Mouse (Mus musculus) embryonic facial prominence, embryonic 15.5 days (tissue): ENCODE results near the gene Pde10a. TPM values are rescaled to one million over a fixed set of nuclear protein-coding genes. Genes with fewer than 3 reads are reported as not detected.

Experiments used
- ATAC-seq: fragments of 200-750 bp; cut with Nextera tagmentation; 2 replicates; pipeline ENCODE4 v1.8.0; 2017; ENCODE audit warnings: low read depth, moderate TSS enrichment; ENCODE audit not compliant: insufficient number of reproducible peaks, low FRiP score, low TSS enrichment
- H3K27ac ChIP-seq: fragments of 300-500 bp; sonication (generic); replicated peaks from 2 replicates; pipeline ENCODE4 v1.5.1; 2015; ENCODE audit warnings: mild to moderate bottlenecking, inconsistent platforms
- H3K27me3 ChIP-seq: fragments of 300-500 bp; sonication (generic); 2 replicates; pipeline ENCODE4 v1.6.1; 2015; ENCODE audit warnings: inconsistent platforms
- H3K36me3 ChIP-seq: fragments of 300-500 bp; sonication (generic); 2 replicates; pipeline ENCODE4 v1.6.1; 2015; ENCODE audit warnings: mild to moderate bottlenecking, inconsistent platforms
- H3K4me1 ChIP-seq: fragments of 300-500 bp; sonication (generic); 2 replicates; pipeline ENCODE4 v1.6.1; 2015; ENCODE audit warnings: inconsistent platforms
- H3K4me2 ChIP-seq: fragments of 300-500 bp; sonication (generic); replicated peaks from 2 replicates; pipeline ENCODE4 v1.6.1; 2015; ENCODE audit warnings: mild to moderate bottlenecking, inconsistent platforms
- H3K4me3 ChIP-seq: fragments of 300-500 bp; sonication (generic); replicated peaks from 2 replicates; pipeline ENCODE4 v1.5.1; 2015; ENCODE audit warnings: mild to moderate bottlenecking, inconsistent platforms
- H3K9ac ChIP-seq: fragments of 300-500 bp; sonication (generic); 2 replicates; pipeline ENCODE4 v1.6.1; 2015; ENCODE audit warnings: inconsistent platforms
- H3K9me3 ChIP-seq: fragments of 300-500 bp; sonication (generic); replicated peaks from 2 replicates; pipeline ENCODE4 v1.6.1; 2016; ENCODE audit warnings: inconsistent platforms
- WGBS: fragments of 180-500 bp; shearing (Covaris S2); methylation state at CpG from one replicate; pipeline ENCODE4 v1.1.7; 2015; 5-methylcytosine and 5-hydroxymethylcytosine counted together
- polyA plus RNA-seq: library from polyadenylated mRNA; unstranded; fragments of >200 nt; fragmentation: Nextera tagmentation; extraction: Ambion mirVana; gene quantifications from 2 replicates; pipeline ENCODE4 v1.2.1, GENCODE M21; 2015

Pde10a gene
- polyA plus RNA-seq, 1 experiment from 2014 or later = 3.0 TPM

DNA sequence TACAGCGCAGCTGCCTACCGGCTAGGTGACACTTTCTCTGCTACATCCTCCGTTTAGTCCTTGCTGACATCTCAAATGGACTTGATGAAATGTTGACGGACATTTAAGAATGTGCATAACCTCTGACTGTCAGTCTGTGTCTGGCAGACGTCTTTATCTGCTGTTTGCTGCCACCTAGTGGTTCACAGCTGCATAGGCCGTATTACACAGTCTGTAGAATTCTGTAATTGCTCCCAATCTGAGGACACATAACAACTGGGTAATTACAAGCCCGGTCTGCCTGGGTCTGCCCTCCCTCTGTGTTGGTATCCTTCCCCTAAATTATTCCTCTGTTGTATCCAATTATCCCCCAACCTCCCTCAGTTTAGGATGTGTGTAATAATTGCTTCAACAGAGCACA lies 72.6 kb downstream of the Pde10a start:
- H3K4me3 ChIP-seq = no peak overlapping the region
- H3K4me1 ChIP-seq = no peaks in the 10 kb centered on the region
- no peaks in the 10 kb centered on the region for H3K9me3 ChIP-seq
- H3K4me2 ChIP-seq = no peak overlapping the region
- WGBS = 7% methylated on average over 7 of the region's 7 CpGs
- peak; percentile 51; the same call in 1 of the 2 replicates for ATAC-seq
- H3K27ac ChIP-seq = no peak overlapping the region
- H3K9ac ChIP-seq = no peak overlapping the region
- 0 out of 2 replicates have a peak, but pooled peaks cover 6% of the 10 kb centered on the region for H3K27me3 ChIP-seq
- no peaks in the 10 kb centered on the region for H3K36me3 ChIP-seq

- H3K36me3 ChIP-seq = no peaks in the 10 kb centered on the region
- H3K9ac ChIP-seq = no peak overlapping the region
- H3K27ac ChIP-seq = no peak overlapping the region
- no peaks in the 10 kb centered on the region for H3K9me3 ChIP-seq
- ATAC-seq = no peak
- no peaks in the 10 kb centered on the region for H3K4me1 ChIP-seq
- no peak overlapping the region for H3K4me2 ChIP-seq
- 85% methylated on average over 3 of the region's 3 CpGs for WGBS
- H3K27me3 ChIP-seq = 0 out of 2 replicates have a peak, but pooled peaks cover 2% of the 10 kb centered on the region
- no peak overlapping the region for H3K4me3 ChIP-seq
Observed at GRCm38 (mm10) chr17:8602976-8603375, 77.8 kb downstream of the Pde10a start.

DNA sequence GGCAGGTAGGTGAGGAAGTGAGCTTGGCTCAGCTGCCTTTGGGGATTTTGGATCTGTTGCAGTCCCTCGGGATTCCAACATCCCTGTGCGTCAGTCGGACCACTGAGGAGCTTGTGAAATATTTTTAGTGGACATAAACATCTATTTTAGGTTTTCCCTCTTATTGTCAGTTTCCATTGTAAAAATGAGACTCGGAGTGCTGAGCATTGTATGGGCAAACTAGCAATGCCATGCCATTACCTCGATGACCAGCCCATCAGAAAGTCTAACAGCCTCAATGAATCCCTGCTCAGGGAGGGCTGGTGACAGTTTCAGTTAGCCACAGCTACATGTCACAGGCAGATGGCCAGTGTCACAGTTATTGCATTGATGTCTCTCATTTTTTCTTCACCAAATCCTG lies 80.7 kb downstream of the Pde10a start:
- Histone ChIP-seq H3K9ac (no peak overlapping the region), H3K4me3 (no peak overlapping the region), H3K27ac (no peak overlapping the region), H3K9me3 (no peaks in the 10 kb centered on the region), H3K27me3 (no peaks in the 10 kb centered on the region), H3K36me3 (no peaks in the 10 kb centered on the region), H3K4me1 (no peaks in the 10 kb centered on the region), H3K4me2 (no peak overlapping the region)
- WGBS = 75% methylated on average over 5 of the region's 5 CpGs
- no peak for ATAC-seq

- Histone ChIP-seq H3K36me3 (no peaks in the 10 kb centered on the region), H3K27ac (no peak overlapping the region), H3K9me3 (no peaks in the 10 kb centered on the region), H3K27me3 (no peaks in the 10 kb centered on the region), H3K4me3 (no peak overlapping the region), H3K9ac (no peak overlapping the region), H3K4me2 (no peak overlapping the region), H3K4me1 (no peaks in the 10 kb centered on the region)
- WGBS = 66% methylated on average over 3 of the region's 3 CpGs
- ATAC-seq = no peak
Observed at GRCm38 (mm10) chr17:8606695-8607094, 81.5 kb downstream of the Pde10a start.

GRCm38 (mm10) chr17:8611916-8612315 lies 86.7 kb downstream of the Pde10a start:
- H3K4me1 ChIP-seq = no peaks in the 10 kb centered on the region
- no peak for ATAC-seq
- no peak overlapping the region for H3K4me2 ChIP-seq
- H3K4me3 ChIP-seq = no peak overlapping the region
- no peak overlapping the region for H3K9ac ChIP-seq
- WGBS = 85% methylated on average over 4 of the region's 4 CpGs
- no peaks in the 10 kb centered on the region for H3K9me3 ChIP-seq
- H3K36me3 ChIP-seq = no peaks in the 10 kb centered on the region
- H3K27ac ChIP-seq = no peak overlapping the region
- no peaks in the 10 kb centered on the region for H3K27me3 ChIP-seq

GRCm38 (mm10) chr17:8613882-8614551 lies 88.8 kb downstream of the Pde10a start:
- H3K4me2 ChIP-seq = no peak overlapping the region
- no peak for ATAC-seq
- H3K4me3 ChIP-seq = no peak overlapping the region
- no peak overlapping the region for H3K27ac ChIP-seq
- H3K9ac ChIP-seq = no peak overlapping the region
- no peaks in the 10 kb centered on the region for H3K27me3 ChIP-seq
- no peaks in the 10 kb centered on the region for H3K36me3 ChIP-seq
- WGBS = 32% methylated on average over 7 of the region's 7 CpGs
- no peaks in the 10 kb centered on the region for H3K4me1 ChIP-seq
- H3K9me3 ChIP-seq = no peaks in the 10 kb centered on the region

GRCm38 (mm10) chr17:8620346-8620745 lies 95.2 kb downstream of the Pde10a start:
- Histone ChIP-seq H3K27ac (no peak overlapping the region), H3K4me1 (no peaks in the 10 kb centered on the region), H3K4me2 (no peak overlapping the region), H3K9ac (no peak overlapping the region), H3K27me3 (no peaks in the 10 kb centered on the region), H3K9me3 (no peaks in the 10 kb centered on the region), H3K4me3 (no peak overlapping the region), H3K36me3 (no peaks in the 10 kb centered on the region)
- no peak for ATAC-seq
- WGBS = 46% methylated on average over 5 of the region's 5 CpGs

GRCm38 (mm10) chr17:8621105-8621504 lies 95.9 kb downstream of the Pde10a start:
- no peak overlapping the region for H3K9ac ChIP-seq
- no peak for ATAC-seq
- no peaks in the 10 kb centered on the region for H3K4me1 ChIP-seq
- no peaks in the 10 kb centered on the region for H3K36me3 ChIP-seq
- no peak overlapping the region for H3K4me2 ChIP-seq
- H3K4me3 ChIP-seq = no peak overlapping the region
- H3K9me3 ChIP-seq = no peaks in the 10 kb centered on the region
- 61% methylated on average over 2 of the region's 2 CpGs for WGBS
- no peaks in the 10 kb centered on the region for H3K27me3 ChIP-seq
- no peak overlapping the region for H3K27ac ChIP-seq

DNA sequence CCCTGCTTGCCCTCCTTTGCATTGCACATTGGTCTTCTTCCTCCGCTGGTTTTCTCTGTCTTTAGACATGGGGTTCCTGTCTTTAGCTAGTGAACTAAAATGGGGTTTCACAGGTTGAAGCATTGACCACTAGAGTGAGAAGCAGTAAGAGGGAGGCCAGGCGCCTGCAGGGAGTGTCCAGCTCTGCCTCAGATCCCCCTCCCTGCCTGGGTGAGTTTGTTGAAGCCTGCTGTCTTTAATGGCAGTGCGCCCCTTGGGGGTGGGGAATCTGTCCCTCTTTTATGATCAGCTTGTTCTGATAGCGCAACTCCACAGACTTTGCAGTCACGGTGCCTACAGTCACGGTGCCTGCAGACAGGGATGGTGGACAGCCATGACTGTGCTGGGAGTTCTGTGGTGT lies 96.7 kb downstream of the Pde10a start:
- Histone ChIP-seq H3K27me3 (no peaks in the 10 kb centered on the region), H3K9ac (no peak overlapping the region), H3K4me2 (no peak overlapping the region), H3K4me1 (no peaks in the 10 kb centered on the region), H3K4me3 (no peak overlapping the region), H3K9me3 (no peaks in the 10 kb centered on the region), H3K27ac (no peak overlapping the region), H3K36me3 (no peaks in the 10 kb centered on the region)
- no peak for ATAC-seq
- WGBS = 53% methylated on average over 6 of the region's 6 CpGs

GRCm38 (mm10) chr17:8626421-8626820 lies 101.2 kb downstream of the Pde10a start:
- ATAC-seq = no peak
- 58% methylated on average over 8 of the region's 8 CpGs for WGBS

DNA sequence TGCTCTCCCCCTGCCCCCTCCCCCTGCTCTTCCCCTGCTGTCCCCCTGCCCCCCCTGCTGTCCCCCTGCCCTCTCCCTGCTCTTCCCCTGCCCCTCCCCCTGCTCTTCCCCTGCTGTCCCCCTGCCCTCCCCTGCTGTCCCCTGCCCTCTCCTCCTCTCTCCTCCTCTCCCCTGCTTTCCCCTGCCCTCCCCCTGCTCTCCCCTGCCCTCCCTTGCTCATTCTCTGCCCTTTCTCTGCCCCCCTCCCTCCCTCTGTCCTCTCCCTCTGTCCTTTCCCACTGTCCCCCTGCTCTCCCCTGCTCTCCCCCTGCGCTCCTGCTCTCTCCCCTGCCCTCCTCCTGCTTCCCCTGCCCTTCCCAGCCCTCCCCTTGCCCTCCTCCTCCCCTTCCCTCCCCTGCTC lies 106.5 kb downstream of the Pde10a start:
- H3K9ac ChIP-seq = no peak overlapping the region
- 43% methylated on average over 1 of the region's 1 CpGs for WGBS
- no peak for ATAC-seq
- H3K36me3 ChIP-seq = no peaks in the 10 kb centered on the region
- no peak overlapping the region for H3K4me2 ChIP-seq
- no peak overlapping the region for H3K4me3 ChIP-seq
- H3K9me3 ChIP-seq = no peaks in the 10 kb centered on the region
- H3K4me1 ChIP-seq = peaks cover 5% of the 10 kb centered on the region; the same call in 1 of the 2 replicates
- H3K27me3 ChIP-seq = peaks cover 5% of the 10 kb centered on the region; the same call in 1 of the 2 replicates
- H3K27ac ChIP-seq = no peak overlapping the region

More at GRCm38 (mm10) chr17:8626421-8626820, 101.2 kb downstream of the Pde10a start:
- H3K27me3 ChIP-seq = no peaks in the 10 kb centered on the region
- H3K4me1 ChIP-seq = no peaks in the 10 kb centered on the region
- H3K4me3 ChIP-seq = no peak overlapping the region
- no peak overlapping the region for H3K9ac ChIP-seq
- H3K36me3 ChIP-seq = no peaks in the 10 kb centered on the region
- no peaks in the 10 kb centered on the region for H3K9me3 ChIP-seq
- H3K4me2 ChIP-seq = no peak overlapping the region
- no peak overlapping the region for H3K27ac ChIP-seq

DNA sequence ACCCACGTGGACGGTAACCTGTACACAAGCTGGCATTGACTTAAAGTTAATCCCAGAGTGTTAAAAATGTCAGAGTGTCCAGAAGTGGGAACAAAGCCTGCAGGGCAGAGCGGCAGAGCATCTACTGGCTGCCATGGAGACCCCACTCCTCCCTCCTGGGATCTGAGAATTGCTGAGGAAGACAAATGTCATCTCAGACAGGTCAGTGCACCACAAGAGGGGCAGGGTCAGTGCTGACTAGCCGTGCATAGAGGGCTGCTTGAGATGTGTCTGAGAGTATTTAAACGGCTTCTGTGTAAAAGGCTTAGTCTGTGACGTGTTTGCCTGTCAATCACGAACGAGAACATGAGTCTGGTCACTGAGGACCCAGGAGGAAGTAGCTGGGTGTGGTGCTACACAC lies 108.4 kb downstream of the Pde10a start:
- WGBS = 45% methylated on average over 8 of the region's 8 CpGs
- Histone ChIP-seq H3K27ac (no peak overlapping the region), H3K36me3 (no peaks in the 10 kb centered on the region), H3K4me1 (peaks cover 5% of the 10 kb centered on the region; the same call in 1 of the 2 replicates), H3K4me3 (no peak overlapping the region), H3K4me2 (no peak overlapping the region), H3K9ac (no peak overlapping the region), H3K27me3 (peaks cover 7% of the 10 kb centered on the region; the same call in 1 of the 2 replicates), H3K9me3 (no peaks in the 10 kb centered on the region)
- no peak for ATAC-seq
